Mouse (Mus musculus) gastrocnemius, adult 2 months (tissue): ENCODE data around the gene Itsn2. TPM values are rescaled to one million over a fixed set of nuclear protein-coding genes. Genes with fewer than 3 reads are reported as not detected.
"Not testable (repeated sequence)": the region's sequence is repeated elsewhere in the genome, so short reads cannot be mapped to it uniquely, and the experiment has no call there.

ENCODE experiments used
- DNase-seq: peaks from one replicate; pipeline ENCODE4 v3.0.0; 2022
- H3K27ac ChIP-seq: fragments of 200-600 bp; 2 replicates; pipeline ENCODE4 v1.8.1; 2022; ENCODE audit warnings: mild to moderate bottlenecking
- H3K4me3 ChIP-seq: fragments of 200-600 bp; 2 replicates; pipeline ENCODE4 v1.8.1; 2022; ENCODE audit warnings: mild to moderate bottlenecking, moderate library complexity
- CTCF ChIP-seq: fragments of 200-600 bp; IDR thresholded peaks from 2 replicates; pipeline ENCODE4 v1.8.1; 2022; ENCODE audit warnings: antibody characterized with exemption, mild to moderate bottlenecking, moderate library complexity
- intact Hi-C: fragments of 180-260 bp; cut with DNase I; formaldehyde crosslinking; loops from one replicate; pipeline ENCODE4 v1.15.1; 2025
- total RNA-seq, 2 experiments: library from RNA; stranded (reverse); gene quantifications; 2 replicates each; pipeline ENCODE4 v1.2.3; 2021

Gene Itsn2
- total RNA-seq, 2 experiments from 2014 or later: 22.8 to 27.0 TPM

GRCm38 (mm10) chr12:4691193-4691592, 98.8 kb downstream of the Itsn2 start:
- no peak for DNase-seq
- Histone ChIP-seq H3K27ac (no peak overlapping the region), H3K4me3 (no peak overlapping the region)
- no peak for TF ChIP-seq CTCF
- intact Hi-C loops: no loop called here

GRCm38 (mm10) chr12:4694534-4694933, 102.1 kb downstream of the Itsn2 start:
- Histone ChIP-seq H3K4me3 (no peak overlapping the region), H3K27ac (no peak overlapping the region)
- DNase-seq: no peak
- TF ChIP-seq CTCF: no peak
- intact Hi-C loops: no loop called here

GRCm38 (mm10) chr12:4705626-4706025, 113.2 kb downstream of the Itsn2 start:
- DNase-seq, intact Hi-C loops, H3K27ac ChIP-seq, H3K4me3 ChIP-seq: not testable (repeated sequence)

DNA sequence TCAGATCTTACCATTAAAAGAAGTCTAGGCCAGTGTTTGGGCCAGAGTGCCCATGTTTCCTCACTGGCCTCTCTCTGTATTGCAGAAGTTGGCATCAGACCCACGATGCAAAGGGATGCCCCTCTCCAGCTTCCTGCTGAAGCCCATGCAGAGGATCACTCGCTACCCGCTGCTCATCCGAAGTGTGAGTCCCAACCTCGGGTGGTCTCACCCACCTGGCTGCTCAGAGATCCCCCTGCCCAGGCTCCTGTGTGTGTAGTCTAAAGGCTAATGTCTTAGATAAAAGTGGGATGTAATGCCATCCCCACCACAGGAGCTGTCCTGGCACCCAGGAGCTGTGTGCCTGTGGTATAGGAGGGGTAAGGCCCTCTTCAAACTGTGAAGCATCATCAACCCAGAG, 113.7 kb downstream of the Itsn2 start:
- intact Hi-C loops: no loop called here
- no peak for DNase-seq
- H3K4me3 ChIP-seq: no peak overlapping the region
- no peak overlapping the region for H3K27ac ChIP-seq
- no peak for TF ChIP-seq CTCF

DNA sequence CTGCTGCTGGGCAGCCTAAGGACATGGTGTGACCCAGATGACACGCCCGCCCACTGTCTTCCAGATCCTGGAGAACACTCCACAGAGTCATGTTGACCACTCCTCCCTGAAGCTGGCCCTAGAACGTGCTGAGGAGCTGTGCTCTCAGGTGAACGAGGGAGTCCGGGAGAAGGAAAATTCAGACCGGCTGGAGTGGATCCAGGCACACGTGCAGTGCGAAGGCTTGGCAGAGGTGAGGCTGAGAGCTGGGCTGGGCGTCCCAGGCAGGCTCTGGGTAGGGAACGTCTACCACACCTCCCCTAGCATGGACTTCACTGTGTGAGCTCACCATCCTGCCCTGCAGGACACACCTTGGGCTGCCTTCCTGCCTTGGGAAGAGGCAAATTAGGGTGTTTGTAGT, 114.5 kb downstream of the Itsn2 start:
- Histone ChIP-seq H3K27ac (no peak overlapping the region), H3K4me3 (no peak overlapping the region)
- no peak for TF ChIP-seq CTCF
- intact Hi-C loops: no loop called here
- no peak for DNase-seq

- no peak for TF ChIP-seq CTCF
- no peak for DNase-seq
- intact Hi-C loops: no loop called here
- Histone ChIP-seq H3K4me3 (no peak overlapping the region), H3K27ac (no peak overlapping the region)
Measured at GRCm38 (mm10) chr12:4707488-4708017, 115.1 kb downstream of the Itsn2 start.

DNA sequence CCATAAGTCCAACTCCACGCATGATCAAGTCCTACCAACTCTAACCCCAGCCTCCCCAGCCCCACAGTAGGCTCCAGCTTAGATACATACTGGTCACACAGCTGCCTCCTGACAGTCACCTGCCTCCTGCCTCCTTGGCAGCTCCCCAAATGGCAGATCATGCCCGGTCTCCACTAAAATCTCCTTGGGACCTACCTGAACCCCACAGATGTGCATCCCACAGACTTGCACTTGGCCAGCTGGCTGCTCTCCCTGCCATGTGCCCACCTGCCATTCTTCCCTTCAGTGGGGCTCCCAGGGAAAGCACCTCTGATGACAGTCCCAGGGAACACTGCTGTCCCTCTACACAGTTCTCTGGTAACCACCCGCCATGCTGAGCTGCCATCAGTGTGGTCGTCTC, 115.9 kb downstream of the Itsn2 start:
- intact Hi-C loops: no loop called here
- TF ChIP-seq CTCF: no peak
- no peak overlapping the region for H3K4me3 ChIP-seq
- no peak overlapping the region for H3K27ac ChIP-seq
- no peak for DNase-seq

GRCm38 (mm10) chr12:4708881-4709604, 116.6 kb downstream of the Itsn2 start:
- TF ChIP-seq CTCF: no peak
- no peak overlapping the region for H3K4me3 ChIP-seq
- intact Hi-C loops: no loop called here
- no peak overlapping the region for H3K27ac ChIP-seq
- DNase-seq: no peak

GRCm38 (mm10) chr12:4709926-4710325, 117.5 kb downstream of the Itsn2 start:
- intact Hi-C loops: no loop called here
- no peak for TF ChIP-seq CTCF
- no peak for DNase-seq
- Histone ChIP-seq H3K27ac (no peak overlapping the region), H3K4me3 (no peak overlapping the region)

DNA sequence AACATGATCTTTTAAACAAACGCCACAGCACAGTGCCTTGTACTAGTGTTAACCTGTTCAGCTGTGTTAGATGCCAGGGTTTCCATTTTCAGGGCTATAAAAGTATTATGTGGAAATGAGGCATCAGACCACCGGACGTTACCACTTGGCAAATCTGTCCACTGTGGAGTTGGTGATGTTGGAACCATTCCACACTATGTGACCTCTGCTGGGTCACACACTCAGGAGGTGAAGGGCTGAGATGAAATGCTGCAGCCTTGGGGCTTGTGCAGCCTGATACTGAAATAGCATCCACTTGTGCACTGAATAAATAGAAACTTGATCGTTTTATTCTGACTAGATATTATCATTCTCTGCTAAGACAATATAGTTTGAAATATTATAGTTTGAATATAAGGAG, 120.9 kb downstream of the Itsn2 start:
- no peak for TF ChIP-seq CTCF
- H3K27ac ChIP-seq: no peak overlapping the region
- no peak for DNase-seq
- intact Hi-C loops: no loop called here
- H3K4me3 ChIP-seq: no peak overlapping the region

- no peak overlapping the region for H3K4me3 ChIP-seq
- intact Hi-C loops: no loop called here
- no peak overlapping the region for H3K27ac ChIP-seq
- no peak for TF ChIP-seq CTCF
- no peak for DNase-seq
Measured at GRCm38 (mm10) chr12:4715606-4716005, 123.2 kb downstream of the Itsn2 start.

DNA sequence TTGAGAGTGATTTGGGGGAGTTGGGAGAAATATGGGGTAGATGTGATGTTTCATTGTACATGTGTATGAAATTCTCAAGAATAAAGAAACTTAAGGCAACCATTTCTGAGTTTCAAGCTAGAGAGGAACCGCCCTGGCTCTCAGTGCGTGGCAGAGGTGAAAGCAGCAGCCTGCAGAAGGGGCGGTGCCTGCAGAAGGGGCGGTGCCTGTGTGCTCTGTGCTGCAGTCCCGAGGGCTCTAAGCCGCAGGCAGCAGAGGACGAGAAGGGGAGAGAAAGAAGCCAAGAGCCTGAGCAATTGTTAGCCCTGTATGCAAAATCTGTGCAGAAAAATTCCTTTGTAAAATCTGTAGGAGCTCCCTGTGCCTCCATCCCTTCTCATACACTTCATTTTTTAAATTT, 125.0 kb downstream of the Itsn2 start:
- TF ChIP-seq CTCF: no peak
- DNase-seq: no peak
- intact Hi-C loops: no loop called here
- H3K4me3 ChIP-seq: no peak overlapping the region
- H3K27ac ChIP-seq: no peak overlapping the region

DNA sequence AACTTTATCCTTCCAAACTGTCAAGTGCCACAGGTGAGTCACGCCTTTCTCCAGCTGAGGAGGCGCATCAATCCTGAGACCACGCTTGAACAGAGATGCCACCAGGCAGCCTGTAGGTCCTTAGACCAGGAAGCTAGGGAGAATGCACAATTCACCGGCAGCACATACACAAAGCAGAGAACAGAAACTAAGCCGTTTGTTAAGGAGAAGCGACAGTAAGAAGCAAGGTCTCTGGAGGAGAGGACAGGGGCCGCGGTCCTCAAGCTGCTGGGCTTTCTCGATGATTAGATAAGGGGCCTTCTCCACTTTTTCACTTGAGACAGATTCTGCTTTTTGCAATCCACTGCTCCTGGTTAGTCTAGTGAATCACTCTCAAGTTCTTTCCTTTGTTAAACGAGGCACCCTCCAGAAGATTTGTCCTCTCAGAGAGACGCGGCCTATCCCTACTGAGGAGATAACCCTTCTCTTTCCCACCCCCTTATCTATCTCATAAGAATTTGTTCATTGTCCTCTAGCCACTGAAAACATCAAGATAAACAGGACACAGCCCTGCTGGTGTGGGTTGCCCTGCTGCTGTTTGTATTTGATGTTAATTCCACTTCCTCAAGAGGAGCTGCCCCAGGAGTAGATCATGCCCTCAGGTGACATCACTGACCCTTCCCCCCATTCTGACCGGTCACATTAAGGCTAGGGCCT, 126.8 kb downstream of the Itsn2 start:
- Histone ChIP-seq H3K27ac (no peak overlapping the region), H3K4me3 (no peak overlapping the region)
- DNase-seq: no peak
- intact Hi-C loops: no loop called here
- TF ChIP-seq CTCF: no peak
